Mouse (Mus musculus) fibroblast of lung, adult 2 months (primary cell): Measurements from ENCODE around the gene Acer3.

Source experiments
- DNase-seq: peaks from one replicate; pipeline ENCODE4 v3.0.0-alpha.2; 2011; ENCODE audit warnings: low read depth

The Acer3 gene

GRCm38 (mm10) chr7:98321083-98321482 lies at the start of gene Acer3:
Gene Acer3, minus strand, starts transcription at chr7:98321208.
- no peak for DNase-seq

GRCm38 (mm10) chr7:98369762-98370369 lies 48.9 kb upstream of the Acer3 start:
- no peak for DNase-seq

- DNase-seq, result no peak
These were observed 40.7 kb upstream of the Acer3 start for GRCm38 (mm10) chr7:98361662-98362061.

- DNase-seq, result peak; percentile 88
These were observed 40.1 kb upstream of the Acer3 start, which contains the start of gene Tsku for GRCm38 (mm10) chr7:98361063-98361652. Gene Tsku, minus strand, starts transcription at chr7:98361328.

- no peak for DNase-seq
These were observed 39.6 kb upstream of the Acer3 start for GRCm38 (mm10) chr7:98360621-98360990.

GRCm38 (mm10) chr7:98359951-98360620 lies 39.1 kb upstream of the Acer3 start:
- DNase-seq, result peak; percentile 91

GRCm38 (mm10) chr7:98358016-98358415 lies 37.0 kb upstream of the Acer3 start:
- no peak for DNase-seq

- DNase-seq, result no peak
These were observed 36.3 kb upstream of the Acer3 start for GRCm38 (mm10) chr7:98357324-98357723.

GRCm38 (mm10) chr7:98354921-98355310 lies 33.9 kb upstream of the Acer3 start:
- DNase-seq, result no peak

GRCm38 (mm10) chr7:98354160-98354920 lies 33.3 kb upstream of the Acer3 start:
- no peak for DNase-seq

- no peak for DNase-seq
These were observed 32.6 kb upstream of the Acer3 start for GRCm38 (mm10) chr7:98353616-98354015.

- DNase-seq, result no peak
These were observed 30.5 kb upstream of the Acer3 start for GRCm38 (mm10) chr7:98351523-98351922.

GRCm38 (mm10) chr7:98349821-98350220 lies 28.8 kb upstream of the Acer3 start:
- DNase-seq, result no peak

- DNase-seq, result peak; percentile 59
These were observed 28.1 kb upstream of the Acer3 start for GRCm38 (mm10) chr7:98349096-98349495.

- no peak for DNase-seq
These were observed 27.0 kb upstream of the Acer3 start for GRCm38 (mm10) chr7:98348043-98348442.

GRCm38 (mm10) chr7:98347471-98347870 lies 26.5 kb upstream of the Acer3 start:
- no peak for DNase-seq

GRCm38 (mm10) chr7:98345036-98345435 lies 24.0 kb upstream of the Acer3 start:
- DNase-seq, result no peak

GRCm38 (mm10) chr7:98344361-98344760 lies 23.4 kb upstream of the Acer3 start:
- DNase-seq, result no peak

- no peak for DNase-seq
These were observed 21.2 kb upstream of the Acer3 start for GRCm38 (mm10) chr7:98342249-98342648.

- no peak for DNase-seq
These were observed 20.5 kb upstream of the Acer3 start for GRCm38 (mm10) chr7:98341475-98341874.

- no peak for DNase-seq
These were observed 19.3 kb upstream of the Acer3 start for GRCm38 (mm10) chr7:98340343-98340742.

GRCm38 (mm10) chr7:98333987-98334386 lies 13.0 kb upstream of the Acer3 start:
- DNase-seq, result no peak

GRCm38 (mm10) chr7:98333507-98333906 lies 12.5 kb upstream of the Acer3 start:
- DNase-seq, result no peak
